Mouse (Mus musculus) midbrain, embryonic 11.5 days (tissue): ENCODE measurements around the gene Vmn1r231. TPM values are rescaled to one million over a fixed set of nuclear protein-coding genes. Genes with fewer than 3 reads are reported as not detected.

ENCODE experiments used
- polyA plus RNA-seq: library from polyadenylated mRNA; unstranded; fragments of >200 nt; fragmentation: Nextera tagmentation; extraction: Ambion mirVana; gene quantifications from 2 replicates; pipeline ENCODE4 v1.2.1, GENCODE M21; 2014

Vmn1r231 gene
- polyA plus RNA-seq, 1 experiment from 2014 or later: not detected

Other genes starting within 250 kb of the Vmn1r231 start
- gene Vmn1r226, start 222.2 kb downstream of the Vmn1r231 start, polyA plus RNA-seq: not detected in 2 replicates
- gene Vmn1r227, start 175.2 kb downstream of the Vmn1r231 start, polyA plus RNA-seq: not detected in 2 replicates
- not detected in 2 replicates for gene Vmn1r228, start 118.9 kb downstream of the Vmn1r231 start, polyA plus RNA-seq
- 0.01 TPM in 1 of 2 replicates, not detected in the other for gene Vmn1r229, start 93.5 kb downstream of the Vmn1r231 start, polyA plus RNA-seq
- gene Vmn1r230, start 64.6 kb downstream of the Vmn1r231 start, polyA plus RNA-seq: not detected in 2 replicates
- gene Vmn1r232, start 14.6 kb upstream of the Vmn1r231 start, polyA plus RNA-seq: not detected in 2 replicates
- gene Ppp2r1a, start 40.2 kb upstream of the Vmn1r231 start, polyA plus RNA-seq: 542 and 558 TPM in 2 replicates
- not detected in 2 replicates for gene Vmn1r233, start 91.4 kb upstream of the Vmn1r231 start, polyA plus RNA-seq
- 15.9 and 18.5 TPM in 2 replicates for gene Zfp160, start 103.8 kb upstream of the Vmn1r231 start, polyA plus RNA-seq